Mouse (Mus musculus): ENCODE measurements around the gene Osbpl7. TPM values are rescaled to one million over a fixed set of nuclear protein-coding genes. Genes with fewer than 3 reads are reported as not detected.

Osbpl7 gene
- total and polyA plus RNA-seq, 3 experiments: 11.5 to 18.9 TPM; not detected in 1

- no peaks in the 10 kb centered on the region for H3K9me3 ChIP-seq (replicated peaks; ENCODE audit: insufficient read depth, low read length)
- H3K36me3 ChIP-seq (ENCODE audit: control insufficient read depth in 1 of 2, insufficient read depth in 2 of 2, low read length in 2 of 2): peaks cover 0 to 3% of the 10 kb centered on the region in 2 experiments; a peak in 1 of 4 replicates
- H3K4me3 ChIP-seq (ENCODE audit: control insufficient read depth in 1 of 2, insufficient read depth in 1 of 2, low read depth in 2 of 2, low read length in 2 of 2): no peak overlapping the region
- TF ChIP-seq CHD1 (IDR thresholded peaks at IDR 0.05; ENCODE audit: low read depth, low read length): no peak
- TF ChIP-seq MYC (IDR thresholded peaks at IDR 0.05; ENCODE audit: low read depth, low read length): no peak
- TF ChIP-seq KAT2A (conservative IDR thresholded peaks at IDR 0.05; ENCODE audit: low read depth, low read length): no peak
- TF ChIP-seq JUND (IDR thresholded peaks at IDR 0.05; ENCODE audit: low read depth, low read length): no peak
- TF ChIP-seq USF1 (IDR thresholded peaks at IDR 0.05; ENCODE audit: low read depth, low read length): no peak
- TF ChIP-seq GATA1 (IDR thresholded peaks at IDR 0.05; ENCODE audit: low read depth, low read length): no peak
- TF ChIP-seq RAD21 (IDR thresholded peaks at IDR 0.05; ENCODE audit: low read depth, low read length): no peak
- TF ChIP-seq POLR2AphosphoS2 (IDR thresholded peaks at IDR 0.05; ENCODE audit: low read length): no peak
- no peak for TF ChIP-seq POLR2A (IDR thresholded peaks at IDR 0.05; ENCODE audit: control insufficient read depth in 1 of 2, insufficient read depth in 1 of 2, low read depth in 1 of 2, low read length in 2 of 2, poor library complexity in 1 of 2)
- peaks cover 0 to 3% of the 10 kb centered on the region in 2 experiments; a peak in 1 of 4 replicates for H3K4me1 ChIP-seq (ENCODE audit: control insufficient read depth in 1 of 2, insufficient read depth in 2 of 2, low read length in 2 of 2)
- no peak for DNase-seq (ENCODE audit: low read depth, low spot score)
- no peak overlapping the region for H3K27ac ChIP-seq (ENCODE audit: control insufficient read depth, low read depth, low read length)
- no peaks in the 10 kb centered on the region for H3K79me2 ChIP-seq (ENCODE audit: control insufficient read depth, insufficient read depth, low read length, poor library complexity)
- H3K9ac ChIP-seq (ENCODE audit: control insufficient read depth, low read depth, low read length, poor library complexity, severe bottlenecking): no peak overlapping the region
- H3K27me3 ChIP-seq (ENCODE audit: control insufficient read depth in 1 of 2, insufficient read depth in 2 of 2, low read length in 2 of 2): no peaks in the 10 kb centered on the region
Measured at GRCm38 (mm10) chr11:97036141-97036540, 14.3 kb upstream of the Osbpl7 start.

GRCm38 (mm10) chr11:97038881-97039280, 11.5 kb upstream of the Osbpl7 start:
- Histone ChIP-seq H3K36me3 (ENCODE audit: control insufficient read depth in 1 of 2, insufficient read depth in 2 of 2, low read length in 2 of 2) (peaks cover 0 to 10% of the 10 kb centered on the region in 2 experiments; a peak in 2 of 4 replicates), H3K9me3 (replicated peaks; ENCODE audit: insufficient read depth, low read length) (no peaks in the 10 kb centered on the region), H3K9ac (ENCODE audit: control insufficient read depth, low read depth, low read length, poor library complexity, severe bottlenecking) (no peak overlapping the region), H3K27me3 (ENCODE audit: control insufficient read depth in 1 of 2, insufficient read depth in 2 of 2, low read length in 2 of 2) (no peaks in the 10 kb centered on the region), H3K79me2 (ENCODE audit: control insufficient read depth, insufficient read depth, low read length, poor library complexity) (peaks cover 19% of the 10 kb centered on the region), H3K4me3 (ENCODE audit: control insufficient read depth in 1 of 2, insufficient read depth in 1 of 2, low read depth in 2 of 2, low read length in 2 of 2) (no peak overlapping the region), H3K27ac (ENCODE audit: control insufficient read depth, low read depth, low read length) (no peak overlapping the region), H3K4me1 (ENCODE audit: control insufficient read depth in 1 of 2, insufficient read depth in 2 of 2, low read length in 2 of 2) (peaks cover 0 to 9% of the 10 kb centered on the region in 2 experiments; a peak in 2 of 4 replicates)
- no peak for TF ChIP-seq POLR2A (IDR thresholded peaks at IDR 0.05; ENCODE audit: control insufficient read depth in 1 of 2, insufficient read depth in 1 of 2, low read depth in 1 of 2, low read length in 2 of 2, poor library complexity in 1 of 2)
- no peak for TF ChIP-seq EP300 (IDR thresholded peaks at IDR 0.05; ENCODE audit: low read depth in 1 of 2, low read length in 2 of 2)
- TF ChIP-seq UBTF (IDR thresholded peaks at IDR 0.05; ENCODE audit: borderline replicate concordance, insufficient read depth, low read depth, low read length): no peak
- TF ChIP-seq ETS1 (IDR thresholded peaks at IDR 0.05; ENCODE audit: low read depth, low read length): no peak
- no peak for TF ChIP-seq ELF1 (IDR thresholded peaks at IDR 0.05; ENCODE audit: low read depth, low read length)
- TF ChIP-seq POLR2AphosphoS5 (IDR thresholded peaks at IDR 0.05; ENCODE audit: borderline replicate concordance, low read depth, low read length): no peak
- no peak for TF ChIP-seq SMC3 (IDR thresholded peaks at IDR 0.05; ENCODE audit: low read depth, low read length)
- TF ChIP-seq ZC3H11A (IDR thresholded peaks at IDR 0.05; ENCODE audit: low read depth, low read length): no peak
- TF ChIP-seq MEF2A (IDR thresholded peaks at IDR 0.05; ENCODE audit: extremely low read depth, insufficient replicate concordance, low read depth, low read length, poor library complexity, severe bottlenecking): no peak
- no peak for TF ChIP-seq CHD2 (IDR thresholded peaks at IDR 0.05; ENCODE audit: low read length)
- no peak for TF ChIP-seq TCF12 (IDR thresholded peaks at IDR 0.05; ENCODE audit: low read depth, low read length)
- no peak for TF ChIP-seq TBP (IDR thresholded peaks at IDR 0.05; ENCODE audit: low read depth, low read length)
- no peak for TF ChIP-seq SIN3A (IDR thresholded peaks at IDR 0.05; ENCODE audit: low read length)
- DNase-seq (ENCODE audit: low read depth, low spot score): no peak

Measured in MEL (cell line).